Mouse (Mus musculus): ENCODE data around the gene Nfasc. TPM values are rescaled to one million over a fixed set of nuclear protein-coding genes. Genes with fewer than 3 reads are reported as not detected.

Nfasc gene
- polyA plus RNA-seq, 1 experiment = 2.0 TPM

GRCm38 (mm10) chr1:132536416-132536815 is 205.2 kb downstream of the Nfasc start:
- no peaks in the 10 kb centered on the region for H3K36me3 ChIP-seq (ENCODE audit: control insufficient read depth, insufficient read depth, low read length)
- no peaks in the 10 kb centered on the region for H3K4me1 ChIP-seq (replicated peaks; ENCODE audit: control insufficient read depth, insufficient read depth, low read length)
- WGBS = 75% methylated on average over 3 of the region's 3 CpGs
- no peak for DNase-seq
- no peak overlapping the region for H3K4me3 ChIP-seq (ENCODE audit: control insufficient read depth, insufficient read depth, low read length)
- no peak for TF ChIP-seq POLR2A (IDR thresholded peaks at IDR 0.05; ENCODE audit: control insufficient read depth, extremely low read depth, insufficient read depth, low read length, poor library complexity)
- TF ChIP-seq CTCF (IDR thresholded peaks at IDR 0.05; ENCODE audit: borderline replicate concordance, control insufficient read depth, extremely low read depth, insufficient read depth, low read length, poor library complexity) = no peak
- H3K27ac ChIP-seq (ENCODE audit: control insufficient read depth, insufficient read depth, low read length) = no peak overlapping the region
- H3K27me3 ChIP-seq (ENCODE audit: control insufficient read depth, insufficient read depth, low read length) = peaks cover 5% of the 10 kb centered on the region; the same call in 1 of the 2 replicates

GRCm38 (mm10) chr1:132535541-132535940 is 206.1 kb downstream of the Nfasc start:
- no peaks in the 10 kb centered on the region for H3K36me3 ChIP-seq (ENCODE audit: control insufficient read depth, insufficient read depth, low read length)
- no peak for TF ChIP-seq CTCF (IDR thresholded peaks at IDR 0.05; ENCODE audit: borderline replicate concordance, control insufficient read depth, extremely low read depth, insufficient read depth, low read length, poor library complexity)
- TF ChIP-seq POLR2A (IDR thresholded peaks at IDR 0.05; ENCODE audit: control insufficient read depth, extremely low read depth, insufficient read depth, low read length, poor library complexity) = no peak
- no peak for DNase-seq
- 92% methylated on average over 4 of the region's 4 CpGs for WGBS
- H3K4me1 ChIP-seq (replicated peaks; ENCODE audit: control insufficient read depth, insufficient read depth, low read length) = no peaks in the 10 kb centered on the region
- H3K4me3 ChIP-seq (ENCODE audit: control insufficient read depth, insufficient read depth, low read length) = no peak overlapping the region
- H3K27me3 ChIP-seq (ENCODE audit: control insufficient read depth, insufficient read depth, low read length) = no peaks in the 10 kb centered on the region
- H3K27ac ChIP-seq (ENCODE audit: control insufficient read depth, insufficient read depth, low read length) = no peak overlapping the region

GRCm38 (mm10) chr1:132533840-132534239 is 207.8 kb downstream of the Nfasc start:
- no peak overlapping the region for H3K4me3 ChIP-seq (ENCODE audit: control insufficient read depth, insufficient read depth, low read length)
- H3K27ac ChIP-seq (ENCODE audit: control insufficient read depth, insufficient read depth, low read length) = no peak overlapping the region
- DNase-seq = no peak
- no peak for TF ChIP-seq POLR2A (IDR thresholded peaks at IDR 0.05; ENCODE audit: control insufficient read depth, extremely low read depth, insufficient read depth, low read length, poor library complexity)
- no peak for TF ChIP-seq CTCF (IDR thresholded peaks at IDR 0.05; ENCODE audit: borderline replicate concordance, control insufficient read depth, extremely low read depth, insufficient read depth, low read length, poor library complexity)
- 7% methylated on average over 8 of the region's 8 CpGs for WGBS
- no peaks in the 10 kb centered on the region for H3K36me3 ChIP-seq (ENCODE audit: control insufficient read depth, insufficient read depth, low read length)
- H3K4me1 ChIP-seq (replicated peaks; ENCODE audit: control insufficient read depth, insufficient read depth, low read length) = no peaks in the 10 kb centered on the region
- no peaks in the 10 kb centered on the region for H3K27me3 ChIP-seq (ENCODE audit: control insufficient read depth, insufficient read depth, low read length)

- H3K4me3 ChIP-seq (ENCODE audit: control insufficient read depth, insufficient read depth, low read length) = no peak overlapping the region
- no peak for DNase-seq
- no peak overlapping the region for H3K27ac ChIP-seq (ENCODE audit: control insufficient read depth, insufficient read depth, low read length)
- TF ChIP-seq POLR2A (IDR thresholded peaks at IDR 0.05; ENCODE audit: control insufficient read depth, extremely low read depth, insufficient read depth, low read length, poor library complexity) = no peak
- no peak for TF ChIP-seq CTCF (IDR thresholded peaks at IDR 0.05; ENCODE audit: borderline replicate concordance, control insufficient read depth, extremely low read depth, insufficient read depth, low read length, poor library complexity)
- no peaks in the 10 kb centered on the region for H3K36me3 ChIP-seq (ENCODE audit: control insufficient read depth, insufficient read depth, low read length)
- H3K4me1 ChIP-seq (replicated peaks; ENCODE audit: control insufficient read depth, insufficient read depth, low read length) = no peaks in the 10 kb centered on the region
- no peaks in the 10 kb centered on the region for H3K27me3 ChIP-seq (ENCODE audit: control insufficient read depth, insufficient read depth, low read length)
- 74% methylated on average over 9 of the region's 9 CpGs for WGBS
Measured at GRCm38 (mm10) chr1:132532521-132532920, 209.1 kb downstream of the Nfasc start.

- no peak overlapping the region for H3K4me3 ChIP-seq (ENCODE audit: control insufficient read depth, insufficient read depth, low read length)
- no peak overlapping the region for H3K27ac ChIP-seq (ENCODE audit: control insufficient read depth, insufficient read depth, low read length)
- H3K27me3 ChIP-seq (ENCODE audit: control insufficient read depth, insufficient read depth, low read length) = no peaks in the 10 kb centered on the region
- H3K36me3 ChIP-seq (ENCODE audit: control insufficient read depth, insufficient read depth, low read length) = no peaks in the 10 kb centered on the region
- 40% methylated on average over 5 of the region's 5 CpGs for WGBS
- TF ChIP-seq POLR2A (IDR thresholded peaks at IDR 0.05; ENCODE audit: control insufficient read depth, extremely low read depth, insufficient read depth, low read length, poor library complexity) = no peak
- H3K4me1 ChIP-seq (replicated peaks; ENCODE audit: control insufficient read depth, insufficient read depth, low read length) = no peaks in the 10 kb centered on the region
- DNase-seq = no peak
Measured at GRCm38 (mm10) chr1:132530631-132531191, 210.9 kb downstream of the Nfasc start.

GRCm38 (mm10) chr1:132528647-132529334 is 212.8 kb downstream of the Nfasc start:
- DNase-seq = no peak
- Histone ChIP-seq H3K36me3 (ENCODE audit: control insufficient read depth, insufficient read depth, low read length) (no peaks in the 10 kb centered on the region), H3K27me3 (ENCODE audit: control insufficient read depth, insufficient read depth, low read length) (no peaks in the 10 kb centered on the region), H3K27ac (ENCODE audit: control insufficient read depth, insufficient read depth, low read length) (no peak overlapping the region), H3K4me3 (ENCODE audit: control insufficient read depth, insufficient read depth, low read length) (no peak overlapping the region), H3K4me1 (replicated peaks; ENCODE audit: control insufficient read depth, insufficient read depth, low read length) (no peaks in the 10 kb centered on the region)
- WGBS = 87% methylated on average over 19 of the region's 19 CpGs
- TF ChIP-seq POLR2A (IDR thresholded peaks at IDR 0.05; ENCODE audit: control insufficient read depth, extremely low read depth, insufficient read depth, low read length, poor library complexity) (no peak), CTCF (IDR thresholded peaks at IDR 0.05; ENCODE audit: borderline replicate concordance, control insufficient read depth, extremely low read depth, insufficient read depth, low read length, poor library complexity) (no peak)

All from thymus, adult 2 months (tissue).